Mouse (Mus musculus) heart, adult 2 months (tissue): ENCODE data around the gene C530008M17Rik.

Experiments used
- CTCF ChIP-seq: fragments of 200-600 bp; IDR thresholded peaks from 2 replicates; pipeline ENCODE4 v1.8.1; 2022; ENCODE audit warnings: antibody characterized with exemption, mild to moderate bottlenecking, moderate library complexity
- POLR2A ChIP-seq: fragments of 200-500 bp; IDR thresholded peaks from 2 replicates; pipeline ENCODE4 v1.6.1; 2011; ENCODE audit warnings: mild to moderate bottlenecking, low read depth, low read length, control low read depth; ENCODE audit not compliant: insufficient read depth

- TF ChIP-seq CTCF, result no peak
- no peak for TF ChIP-seq POLR2A
Measured at GRCm38 (mm10) chr5:76690177-76690593, 33.9 kb downstream of the C530008M17Rik start.
